Mouse (Mus musculus) lung, postnatal 36 days (tissue): ENCODE data around the gene Zfp42.

Experiments used
- DNase-seq: peaks from one replicate; pipeline ENCODE4 v3.0.0; 2022; ENCODE audit warnings: mixed read lengths

Gene Zfp42

GRCm38 (mm10) chr8:43248707-43249106, 58.1 kb downstream of the Zfp42 start:
- no peak for DNase-seq
